Mouse (Mus musculus) frontal cortex, postnatal 14 days (tissue): ENCODE measurements around the gene Rras2.

ENCODE experiments used
- DNase-seq, 2 experiments: peaks; one replicate each; pipeline ENCODE4 v3.0.0; 2022; ENCODE audit warnings: low spot score in 2 of 2

Gene Rras2

GRCm38 (mm10) chr7:114117444-114117905 is at the start of gene Rras2:
TSS of gene Rras2 (minus strand) at chr7:114117781.
- DNase-seq, result peak; percentile 68 to 81

GRCm38 (mm10) chr7:114162975-114163374 is 45.4 kb upstream of the Rras2 start:
- DNase-seq, result no peak

- no peak for DNase-seq
These were observed 43.5 kb upstream of the Rras2 start for GRCm38 (mm10) chr7:114161101-114161500.

DNA sequence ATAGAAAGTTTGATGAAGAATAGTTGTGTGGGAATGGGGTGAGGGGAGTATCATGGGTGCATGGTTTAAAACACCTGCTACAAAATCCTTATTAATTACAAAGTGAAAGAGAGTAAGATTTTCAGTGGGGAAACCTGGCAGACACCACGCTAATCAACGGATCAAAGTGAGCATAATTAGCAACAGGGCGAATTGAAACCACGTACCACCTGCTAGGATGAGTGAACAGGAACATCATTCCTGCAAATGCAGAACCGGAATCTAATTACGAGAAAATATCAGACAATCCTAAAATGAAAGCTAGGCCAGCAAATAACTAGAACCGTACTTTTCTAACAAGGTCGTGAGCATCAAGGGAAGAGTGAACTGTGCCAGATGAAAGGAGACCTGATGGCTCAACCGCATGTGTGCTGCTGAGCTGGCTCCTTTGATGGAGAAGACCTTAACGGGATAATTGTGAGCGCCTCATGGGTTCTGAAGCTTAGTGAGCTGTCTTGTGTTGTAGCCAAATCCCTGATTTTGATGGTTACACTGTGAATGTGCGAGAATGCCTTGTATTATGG is 40.2 kb upstream of the Rras2 start:
- no peak for DNase-seq

DNA sequence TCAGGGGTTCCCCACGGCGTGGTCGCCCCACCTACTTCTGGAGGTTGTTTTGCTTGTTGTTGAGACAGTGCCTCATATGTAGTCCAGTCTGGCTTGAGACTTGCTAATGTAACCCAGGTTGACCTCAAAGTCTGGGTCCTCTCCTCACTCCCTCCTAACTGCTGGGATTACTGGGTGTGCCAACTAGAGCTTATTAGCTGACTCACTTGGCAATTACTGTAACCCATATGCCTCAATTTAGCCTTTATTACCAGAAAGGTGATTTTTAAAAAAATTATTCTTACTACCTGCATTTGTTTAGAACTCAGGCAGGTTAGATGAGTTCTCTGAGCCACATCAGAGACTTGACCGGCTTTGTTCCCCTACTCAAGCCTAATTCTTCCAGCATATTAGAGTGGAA is 38.8 kb upstream of the Rras2 start:
- DNase-seq, result no peak

DNA sequence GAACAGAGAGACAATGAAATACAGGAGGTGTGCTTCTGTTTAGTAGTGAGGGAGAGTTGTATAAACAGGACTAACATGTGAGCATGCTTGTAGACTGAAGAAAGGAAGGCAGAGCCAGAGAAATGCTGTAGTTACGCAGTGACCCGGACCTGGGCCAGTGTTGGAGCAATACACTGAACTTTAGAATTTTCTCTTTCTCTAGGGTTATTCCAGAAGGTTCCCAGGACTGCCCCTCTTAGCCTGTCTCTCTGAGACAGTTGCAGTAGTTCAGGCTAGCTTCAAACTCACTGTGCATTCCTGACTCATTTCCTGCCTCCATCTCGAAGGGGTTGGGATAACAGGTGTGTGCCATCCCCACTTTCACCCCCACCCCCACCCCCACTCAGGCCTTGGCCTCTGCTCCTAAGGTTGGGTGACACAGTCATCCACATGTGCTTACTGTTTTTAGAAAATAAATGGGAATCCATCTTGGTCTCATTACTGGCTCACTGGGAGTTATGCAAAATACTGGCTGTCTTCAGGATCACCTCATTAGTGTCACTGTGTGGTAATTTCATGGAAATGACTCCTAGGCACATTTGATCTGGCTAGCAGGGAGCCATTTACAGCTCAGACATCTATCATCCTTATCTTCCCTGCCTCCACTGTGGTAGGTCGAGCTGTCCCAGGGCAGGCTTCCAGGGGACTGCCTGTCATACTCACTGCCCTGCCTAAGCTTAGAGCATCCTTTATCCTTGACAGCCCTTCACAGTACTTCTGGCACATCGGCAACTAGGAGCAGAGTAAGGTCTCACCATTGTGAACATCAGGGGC is 37.7 kb upstream of the Rras2 start:
- DNase-seq, result no peak

DNA sequence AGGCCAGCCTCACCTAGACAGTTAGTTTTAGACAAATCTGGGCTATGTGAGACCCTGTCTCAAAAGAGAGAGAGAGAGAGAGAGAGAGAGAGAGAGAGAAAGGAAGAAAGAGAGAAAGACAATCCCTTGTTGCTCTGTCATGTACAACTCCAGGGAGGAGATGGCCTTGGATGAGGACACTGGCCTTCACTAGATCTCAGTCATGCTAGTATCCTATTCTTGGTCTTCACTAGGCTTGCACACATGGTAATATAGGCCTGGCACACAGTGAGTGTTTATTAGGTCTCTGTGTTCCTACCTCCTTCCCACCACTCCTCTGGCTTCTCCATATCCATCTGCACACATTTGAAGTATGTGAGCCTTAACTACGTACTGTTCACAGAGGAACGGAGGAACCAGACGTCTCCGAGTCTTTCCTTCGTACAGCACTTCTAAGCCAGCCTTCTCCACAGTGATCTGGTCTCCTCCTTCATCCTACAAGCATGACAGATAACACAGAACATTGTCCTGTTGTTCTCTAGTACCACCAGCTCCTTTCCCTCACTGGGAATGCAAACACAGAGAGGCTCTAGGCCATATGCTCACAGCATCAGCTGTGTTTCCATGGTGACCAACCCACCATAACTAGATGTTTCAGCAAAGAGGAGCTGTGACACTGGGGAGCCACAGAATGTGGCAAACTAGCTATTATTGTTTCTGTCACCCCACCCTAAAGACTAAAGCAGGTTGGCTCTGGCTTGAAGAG is 33.6 kb upstream of the Rras2 start:
- peak; percentile 42 to 53 for DNase-seq

DNA sequence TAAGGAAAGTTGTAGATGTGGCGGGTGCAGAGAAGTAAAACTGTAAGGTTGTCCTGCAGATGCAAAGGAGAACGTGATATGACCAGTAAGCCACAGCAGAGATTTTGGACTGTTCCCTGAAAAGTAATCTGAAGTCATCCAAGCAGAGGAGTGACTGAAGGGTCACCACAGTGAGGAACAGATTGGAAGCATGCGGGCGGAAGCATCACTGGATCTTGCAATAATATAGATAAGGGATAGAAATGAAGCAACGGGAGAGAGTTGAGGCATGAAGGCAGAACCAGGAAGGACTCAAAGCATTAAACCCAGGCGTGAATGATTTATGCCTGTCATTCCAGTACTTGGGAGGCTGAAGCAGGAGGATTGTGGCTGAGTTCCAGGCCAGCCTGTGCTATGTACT is 32.0 kb upstream of the Rras2 start:
- DNase-seq, result no peak

GRCm38 (mm10) chr7:114149135-114149534 is 31.6 kb upstream of the Rras2 start:
- no peak for DNase-seq

DNA sequence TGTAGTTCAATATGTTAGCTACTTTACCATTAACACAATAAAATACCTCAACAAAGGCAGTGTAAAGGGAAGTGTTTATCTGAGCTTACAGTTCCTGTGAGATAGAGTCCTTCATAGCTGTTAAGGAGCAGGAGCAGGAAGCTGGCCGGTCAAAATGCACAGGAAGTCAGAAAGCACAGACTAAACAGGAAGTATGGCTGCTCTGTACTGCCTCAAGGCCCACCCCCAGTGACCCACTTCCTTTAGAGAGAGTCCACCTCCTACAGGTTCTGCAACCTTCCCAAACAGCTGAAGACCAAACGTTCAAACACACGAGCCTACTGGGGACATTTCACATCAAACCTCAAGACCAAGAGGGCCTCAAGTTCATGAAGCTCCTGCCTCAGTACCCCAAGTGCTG is 28.3 kb upstream of the Rras2 start:
- no peak for DNase-seq

GRCm38 (mm10) chr7:114142151-114142798 is 24.7 kb upstream of the Rras2 start:
- no peak for DNase-seq

DNA sequence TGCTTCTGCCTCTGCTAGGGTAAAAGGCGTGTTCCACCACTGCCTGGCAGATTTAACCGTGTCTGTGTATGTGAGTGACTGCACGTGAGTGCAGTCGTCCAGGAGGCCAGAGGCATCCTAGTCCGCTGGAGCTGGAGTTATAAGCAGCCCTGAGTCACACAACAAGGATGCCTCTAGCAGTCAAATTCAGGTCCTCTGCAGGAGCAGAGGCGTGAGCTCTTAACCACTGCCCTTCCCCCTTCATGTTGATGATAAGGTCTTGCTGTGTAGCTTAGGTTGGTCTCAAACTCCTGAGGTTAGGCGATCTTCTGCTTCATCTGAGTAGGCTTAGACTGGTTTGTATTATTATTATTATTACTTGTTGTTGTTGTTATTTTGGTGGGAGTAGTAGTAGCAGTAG is 22.4 kb upstream of the Rras2 start:
- no peak for DNase-seq

- DNase-seq, result no peak
These were observed 21.8 kb upstream of the Rras2 start for GRCm38 (mm10) chr7:114139400-114139799.

DNA sequence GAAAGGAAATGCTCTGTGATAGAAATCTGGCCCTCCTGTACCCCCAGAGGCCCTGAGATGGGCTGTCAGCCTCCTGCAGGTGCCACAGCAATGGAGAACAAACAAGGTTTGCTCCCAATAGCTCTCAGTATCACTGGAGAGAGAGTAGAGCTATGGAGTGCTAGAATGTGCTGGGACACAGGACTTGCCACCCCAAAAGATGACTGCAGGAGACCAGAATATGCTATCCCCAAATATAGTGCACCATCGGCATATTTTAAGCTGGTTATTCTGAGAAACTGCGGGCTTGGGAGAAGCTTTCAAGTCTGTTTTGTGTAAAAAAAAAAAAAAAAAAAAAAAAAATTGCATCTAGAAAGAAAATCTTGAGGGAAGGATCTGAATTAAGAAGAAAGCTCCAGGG is 20.7 kb upstream of the Rras2 start:
- no peak for DNase-seq

- DNase-seq, result no peak
These were observed 17.6 kb upstream of the Rras2 start for GRCm38 (mm10) chr7:114135166-114135565.

- DNase-seq, result no peak
These were observed 16.4 kb upstream of the Rras2 start for GRCm38 (mm10) chr7:114133957-114134356.

DNA sequence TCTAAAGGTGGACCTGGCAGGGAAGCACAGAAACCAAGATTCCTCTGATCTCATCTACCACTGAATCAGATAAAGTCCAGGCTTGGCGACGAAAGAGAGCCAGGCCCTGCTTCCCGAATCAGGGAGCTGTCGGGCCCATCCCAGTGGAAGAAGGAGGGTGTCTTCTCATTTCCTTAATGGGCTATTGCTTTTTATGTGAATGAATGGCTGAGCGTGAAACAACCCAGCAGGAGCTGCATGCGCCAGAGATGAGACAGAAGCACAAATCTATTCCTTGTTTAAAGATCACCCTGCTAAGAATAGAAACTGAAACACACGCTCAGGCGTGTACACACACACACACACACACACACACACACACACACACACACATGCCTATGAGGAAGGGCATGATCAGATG is 14.7 kb upstream of the Rras2 start:
- no peak for DNase-seq

DNA sequence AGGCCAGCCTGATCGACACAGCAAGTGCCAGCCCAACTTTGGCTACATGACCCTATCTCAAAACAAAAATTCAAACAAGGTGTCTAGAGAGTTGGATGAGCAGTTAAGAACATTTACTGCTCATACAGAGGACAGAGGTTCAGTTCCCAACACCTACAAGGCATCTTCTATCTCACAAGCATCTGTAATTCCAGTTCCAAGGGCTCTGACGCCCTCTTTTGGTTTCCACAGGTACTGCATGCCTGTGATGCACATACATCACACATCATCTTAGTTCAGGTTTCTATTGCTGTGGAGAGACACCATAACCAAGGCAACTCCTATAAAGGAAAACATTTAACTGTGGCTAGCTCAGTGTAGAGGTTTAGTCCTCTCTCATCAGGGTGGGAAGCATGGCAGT is 11.7 kb upstream of the Rras2 start:
- DNase-seq, result no peak

DNA sequence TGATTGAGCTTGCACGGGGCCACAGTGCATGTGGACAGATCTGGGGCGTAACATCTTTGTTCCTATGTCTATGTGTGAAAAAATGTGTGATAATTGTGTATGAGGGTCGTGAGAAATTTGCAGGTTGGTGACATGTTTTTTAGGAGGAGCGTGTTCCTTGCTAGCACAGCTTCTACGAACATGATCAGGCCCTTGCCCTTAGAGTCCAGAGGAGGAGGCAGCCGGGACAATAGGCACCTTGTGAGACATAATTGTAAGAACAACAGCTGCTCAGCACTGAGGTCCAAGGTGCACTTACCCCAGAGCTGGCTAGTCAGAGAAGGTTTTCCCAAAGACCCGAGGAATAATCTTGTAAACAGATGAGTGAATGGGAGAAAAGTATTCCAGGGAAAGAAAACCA is 599 bp upstream of the Rras2 start:
- DNase-seq, result no peak

- DNase-seq, result no peak
These were observed 750 bp downstream of the Rras2 start for GRCm38 (mm10) chr7:114116711-114117351.

GRCm38 (mm10) chr7:114115961-114116360 is 1.6 kb downstream of the Rras2 start:
- DNase-seq, result no peak

DNA sequence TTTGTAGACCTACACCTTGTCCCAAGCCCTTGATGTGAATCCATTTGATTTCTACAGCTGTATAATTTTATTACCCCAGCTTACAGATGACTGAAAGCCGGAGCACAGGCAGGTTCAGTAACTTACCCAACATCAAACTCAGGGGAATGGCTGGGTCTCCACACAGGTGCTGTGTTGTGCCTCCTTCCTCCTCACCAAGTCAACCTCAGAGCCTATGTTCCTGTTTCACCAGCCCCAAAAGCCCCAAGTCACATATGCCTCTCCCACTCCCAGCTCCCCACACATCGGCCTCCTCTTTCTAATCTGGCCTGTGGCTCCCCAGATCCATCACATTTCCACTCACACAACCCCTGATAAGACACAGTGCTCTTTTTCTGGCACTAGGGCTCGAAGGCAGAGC is 2.6 kb downstream of the Rras2 start:
- no peak for DNase-seq
